8 mouse cellular contexts compared by ENCODE assay signal in genomic region chr8:105254966-105255350, GRCm38 (mm10). TPM values are rescaled to one million over a fixed set of nuclear protein-coding genes. Genes with fewer than 3 reads are reported as not detected.
DNase-seq lines count a peak whose midpoint lies in the region; ATAC-seq lines count a peak whose summit lies in the region.

Gene B3gnt9, minus strand, starts transcription at chr8:105255153.

- H3K4me2 ChIP-seq in liver, embryonic 15.5 days, result peak within 1 kb of the TSS; percentile 100

- peaks cover 55% of the 10 kb centered on the region for H3K4me1 ChIP-seq in liver, embryonic 15.5 days (replicated peaks)

- WGBS in liver, embryonic 15.5 days (ENCODE audit: insufficient replicate concordance), result 2% methylated on average over 14 of the region's 14 CpGs

- peaks cover 48% of the 10 kb centered on the region for H3K27me3 ChIP-seq in liver, embryonic 15.5 days

- peaks cover 38% of the 10 kb centered on the region for H3K36me3 ChIP-seq in liver, embryonic 15.5 days (replicated peaks)

- DNase-seq in frontal cortex, adult 2 months (ENCODE audit: extremely low spot score in 1 of 2, low spot score in 1 of 2), result no peak
- DNase-seq in c-Kit-positive CD71-positive TER-119-positive erythroid progenitor cells, embryonic 14.5 days (ENCODE audit: low spot score), result peak; percentile 79
- DNase-seq in gastrocnemius, postnatal 4 days (ENCODE audit: low spot score in 2 of 2), result peak; percentile 74 to 87
- DNase-seq in neural tube, embryonic 10.5 days (ENCODE audit: extremely low spot score, low spot score), result peak; percentile 70
- DNase-seq in thymus, postnatal 4 days, result peak; percentile 80

- peak within 1 kb of the TSS; percentile 84 for H3K27ac ChIP-seq in liver, embryonic 15.5 days (replicated peaks)

- no peaks in the 10 kb centered on the region for H3K9me3 ChIP-seq in liver, embryonic 15.5 days (replicated peaks)

- peak; percentile 7; the same call in 1 of the 2 replicates for ATAC-seq in frontal cortex, adult (ENCODE audit: low TSS enrichment)
- peak; percentile 47 for ATAC-seq in inflammation-experienced regulatory T-cells, adult 6 months
- ATAC-seq in liver, embryonic 15.5 days (ENCODE audit: insufficient read depth), result peak; percentile 92

- H3K9ac ChIP-seq in liver, embryonic 15.5 days, result peak within 1 kb of the TSS; percentile 66

- peak within 1 kb of the TSS; percentile 74 for H3K4me3 ChIP-seq in liver, embryonic 15.5 days (replicated peaks)

RNA-seq across cellular contexts. Expression of gene B3gnt9, which starts in this region (rescaled TPM):
- 3.9 and 4.5 TPM in 2 replicates for polyA plus RNA-seq in frontal cortex, adult 2 months (2012; rRNA removed)
- 10 to 100 TPM; 14.9 to 15.3 TPM for total RNA-seq in gastrocnemius, postnatal 4 days (2021)
- under 1 TPM; 0.51 to 0.97 (median 0.87) TPM for polyA plus RNA-seq in inflammation-experienced regulatory T-cells, adult 6 months (2017; shearing (Covaris generic))
- polyA plus RNA-seq in liver, embryonic 15.5 days (2015; fragmentation: Nextera tagmentation; extraction: Ambion mirVana), result 2.3 and 2.4 TPM in 2 replicates

Comparison
In these comparisons a context has a peak if more than half of its experiments do, and no peak if none do; other contexts are left out.
1. Peak in ATAC-seq in inflammation-experienced regulatory T-cells, adult 6 months; RNA of the gene not detected or under 1 TPM.
2. ATAC-seq: peak in every context shown above with its lines; median percentile 92 in liver, embryonic 15.5 days; 47 in inflammation-experienced regulatory T-cells, adult 6 months; 7 in frontal cortex, adult.
3. DNase-seq: peak in c-Kit-positive CD71-positive TER-119-positive erythroid progenitor cells, embryonic 14.5 days (single experiment), gastrocnemius, postnatal 4 days (2 of 2), neural tube, embryonic 10.5 days (single experiment) and thymus, postnatal 4 days (single experiment); none in frontal cortex, adult 2 months (0 of 2).